Mouse (Mus musculus) neutrophil, adult 83 days (primary cell): ENCODE data around the gene Psd4. TPM values are rescaled to one million over a fixed set of nuclear protein-coding genes. Genes with fewer than 3 reads are reported as not detected.

Experiments used
- total RNA-seq, 2 experiments: library from RNA; stranded (reverse); gene quantifications; one replicate each; pipeline ENCODE4 v1.2.4; 2023

The Psd4 gene
- 100 to 1,000 TPM; 121 to 123 TPM for total RNA-seq

DNA sequence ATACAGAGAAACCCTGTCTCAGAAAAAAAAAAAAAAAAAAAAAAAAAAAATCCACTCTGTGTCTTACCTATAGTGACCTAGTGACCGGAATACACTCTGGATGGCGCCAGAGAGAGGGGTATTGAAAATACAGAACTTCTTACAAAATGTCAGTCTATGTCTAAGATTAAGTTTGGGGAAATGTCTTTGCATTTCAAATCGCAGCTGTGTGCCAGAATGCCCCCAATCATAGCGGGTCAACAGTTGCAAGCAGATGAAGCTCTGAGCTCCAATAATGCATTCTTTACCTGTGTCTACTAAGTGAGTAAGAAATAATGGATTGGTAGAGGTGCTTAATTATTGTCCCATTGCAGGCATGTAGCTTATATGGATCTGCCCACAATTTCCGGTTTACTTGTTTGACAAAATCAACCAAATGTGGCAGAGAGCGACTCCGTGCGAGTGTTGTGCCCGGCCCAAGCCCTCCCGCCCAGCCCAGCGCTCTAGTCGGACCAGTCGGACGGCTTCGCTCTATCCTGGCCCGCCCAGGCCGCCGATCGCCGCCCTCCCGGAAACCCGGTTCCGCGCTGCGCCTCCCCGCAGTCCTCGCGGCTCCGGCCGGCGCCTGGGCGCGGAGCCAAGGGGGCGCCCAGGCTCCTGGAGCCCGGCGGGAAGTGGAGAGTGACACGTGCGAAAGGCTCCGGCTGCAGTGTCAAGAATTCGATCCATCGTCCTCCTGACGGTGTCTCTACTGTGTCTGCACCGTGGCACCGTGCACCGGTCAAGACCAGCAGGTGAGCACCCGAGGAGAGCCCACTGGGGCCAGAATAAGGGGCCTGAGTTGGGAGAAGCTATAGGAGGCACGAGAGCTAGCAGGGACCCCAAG lies at the start of gene Psd4:
TSS of gene Psd4 (plus strand) at position 551 of the 865 bp plus-strand sequence.

DNA sequence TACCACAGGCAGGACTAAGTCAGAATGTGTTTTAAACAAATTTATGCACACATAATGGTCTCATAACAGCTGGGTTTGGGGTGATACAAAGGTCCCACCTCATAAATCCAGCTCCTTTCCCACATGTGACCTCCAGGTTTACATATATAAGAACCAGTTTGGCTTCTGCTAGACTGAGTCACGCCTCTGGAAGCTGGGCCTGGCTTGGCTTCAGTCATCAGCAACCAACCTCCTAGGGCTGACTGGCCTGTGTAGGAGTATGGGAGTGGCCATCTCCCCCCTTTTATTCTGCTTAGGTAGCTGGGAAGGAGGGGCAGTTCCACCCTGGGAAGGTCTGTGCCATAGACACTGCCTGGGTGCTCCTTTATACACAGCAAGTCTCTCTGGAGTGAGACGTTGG lies 30.8 kb upstream of the Psd4 start, which contains the start of gene Il1rn:
TSS of gene Il1rn (plus strand) at position 309 of the 400 bp plus-strand sequence.

Other genes starting within 250 kb of the Psd4 start
- gene Il1f8, start 214.4 kb upstream of the Psd4 start, total RNA-seq, result not detected
- 100 to 1,000 TPM; 203 to 221 TPM for gene Il1f9, start 181.1 kb upstream of the Psd4 start, total RNA-seq
- not detected for gene Il1f6, start 152.2 kb upstream of the Psd4 start, total RNA-seq
- not detected for gene Il1f5, start 90.6 kb upstream of the Psd4 start, total RNA-seq
- gene Il1f10, start 76.4 kb upstream of the Psd4 start, total RNA-seq, result not detected
- 10 to 100 TPM; 92.4 to 94.5 TPM for gene Il1rn, start 30.7 kb upstream of the Psd4 start, total RNA-seq
- gene Pax8, start 108.0 kb downstream of the Psd4 start, total RNA-seq, result 1 to 10 TPM; 2.4 to 4.8 TPM